Mouse (Mus musculus) midbrain, embryonic 10.5 days (tissue): ENCODE results near the gene Fcgrt. TPM values are rescaled to one million over a fixed set of nuclear protein-coding genes. Genes with fewer than 3 reads are reported as not detected.
"Not testable (repeated sequence)": the region's sequence is repeated elsewhere in the genome, so short reads cannot be mapped to it uniquely, and the experiment has no call there.

Experiments used
- DNase-seq: peaks from one replicate; pipeline ENCODE4 v3.0.0-alpha.2; 2017; ENCODE audit warnings: low spot score
- H3K27ac ChIP-seq: fragments of 300-500 bp; sonication (generic); replicated peaks from 2 replicates; pipeline ENCODE4 v1.5.1; 2016; ENCODE audit warnings: mild to moderate bottlenecking
- H3K27me3 ChIP-seq: fragments of 300-500 bp; sonication (generic); 2 replicates; pipeline ENCODE4 v1.6.1; 2016; ENCODE audit warnings: low read depth, mild to moderate bottlenecking; ENCODE audit not compliant: poor library complexity, severe bottlenecking
- H3K36me3 ChIP-seq: fragments of 300-500 bp; sonication (generic); 2 replicates; pipeline ENCODE4 v1.6.1; 2016; ENCODE audit warnings: mild to moderate bottlenecking, moderate library complexity
- H3K4me1 ChIP-seq: fragments of 300-500 bp; sonication (generic); 2 replicates; pipeline ENCODE4 v1.6.1; 2016
- H3K4me3 ChIP-seq: fragments of 300-500 bp; sonication (generic); 2 replicates; pipeline ENCODE4 v1.5.1; 2016; ENCODE audit warnings: mild to moderate bottlenecking, moderate library complexity
- H3K9me3 ChIP-seq: fragments of 300-500 bp; sonication (generic); replicated peaks from 2 replicates; pipeline ENCODE4 v1.6.1; 2016; ENCODE audit warnings: mild to moderate bottlenecking
- WGBS: fragments of 180-500 bp; shearing (Covaris S2); methylation state at CpG from one replicate; pipeline ENCODE4 v1.1.7; 2016; 5-methylcytosine and 5-hydroxymethylcytosine counted together
- polyA plus RNA-seq: library from polyadenylated mRNA; unstranded; fragments of >200 nt; fragmentation: Nextera tagmentation; extraction: Ambion mirVana; gene quantifications from 2 replicates; pipeline ENCODE4 v1.2.1, GENCODE M21; 2016

The Fcgrt gene
- polyA plus RNA-seq, 1 experiment from 2014 or later, result 12.0 TPM

DNA sequence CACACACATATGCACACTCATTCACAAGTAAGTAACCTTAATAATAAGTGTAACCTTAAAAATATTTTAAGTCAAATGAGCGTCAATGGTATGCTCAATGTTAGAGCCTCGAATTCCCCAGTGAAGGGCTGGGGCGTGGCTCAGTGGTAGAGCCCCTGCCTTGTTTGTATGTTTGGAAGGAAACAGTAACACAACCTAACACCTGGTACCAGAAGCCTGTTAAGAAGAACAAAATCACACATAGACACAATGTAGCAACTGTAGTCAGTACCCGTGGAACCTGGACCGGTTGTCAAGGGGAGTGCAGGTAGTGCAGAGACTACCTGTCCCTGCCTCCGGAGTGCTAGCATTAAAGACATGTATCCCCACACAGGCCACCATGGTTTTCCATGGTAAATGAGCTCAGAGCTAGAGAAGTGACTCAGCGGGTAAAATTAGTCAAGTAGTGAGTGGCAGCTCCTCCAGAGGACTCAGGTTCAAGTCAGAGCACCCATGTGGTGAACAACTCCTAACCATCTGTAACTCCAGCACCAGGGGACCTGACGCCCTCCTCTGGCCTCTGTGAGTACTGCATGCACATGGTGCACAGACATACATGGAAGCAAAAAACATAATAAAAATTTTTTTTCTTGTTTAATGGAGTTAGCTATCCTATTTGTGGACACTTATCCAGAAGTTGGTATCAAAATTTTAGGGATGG, 5.0 kb downstream of the Fcgrt start:
- 90% methylated on average over 8 of the region's 8 CpGs for WGBS
- Histone ChIP-seq H3K27ac (no peak overlapping the region), H3K9me3 (no peaks in the 10 kb centered on the region), H3K36me3 (no peaks in the 10 kb centered on the region), H3K4me1 (peaks cover 9% of the 10 kb centered on the region), H3K4me3 (no peak overlapping the region), H3K27me3 (no peaks in the 10 kb centered on the region)
- no peak for DNase-seq

DNA sequence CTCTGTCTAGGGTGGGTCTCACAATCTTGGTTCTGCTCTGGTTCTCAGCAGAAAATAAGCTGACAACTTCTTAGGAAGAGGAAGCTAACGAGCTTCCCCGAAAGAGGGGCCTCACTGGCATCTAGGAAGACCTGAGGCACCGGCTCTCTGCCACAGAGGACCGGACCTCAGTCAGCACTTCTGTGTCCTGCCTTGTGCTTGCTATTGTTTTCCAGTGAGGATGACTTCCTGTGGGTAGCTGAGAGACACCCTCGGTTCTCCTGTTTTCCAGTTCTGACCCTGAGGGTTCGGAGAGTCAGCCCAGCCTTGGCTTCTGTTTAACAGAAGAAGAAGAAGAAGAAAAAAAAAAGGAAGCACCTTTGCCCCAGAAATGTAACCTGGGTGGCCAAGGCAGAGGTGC, 6.2 kb downstream of the Fcgrt start:
- no peak for DNase-seq
- Histone ChIP-seq H3K27me3 (no peaks in the 10 kb centered on the region), H3K4me3 (no peak overlapping the region), H3K9me3 (no peaks in the 10 kb centered on the region), H3K4me1 (peaks cover 12% of the 10 kb centered on the region), H3K27ac (no peak overlapping the region), H3K36me3 (no peaks in the 10 kb centered on the region)
- 77% methylated on average over 6 of the region's 6 CpGs for WGBS

DNA sequence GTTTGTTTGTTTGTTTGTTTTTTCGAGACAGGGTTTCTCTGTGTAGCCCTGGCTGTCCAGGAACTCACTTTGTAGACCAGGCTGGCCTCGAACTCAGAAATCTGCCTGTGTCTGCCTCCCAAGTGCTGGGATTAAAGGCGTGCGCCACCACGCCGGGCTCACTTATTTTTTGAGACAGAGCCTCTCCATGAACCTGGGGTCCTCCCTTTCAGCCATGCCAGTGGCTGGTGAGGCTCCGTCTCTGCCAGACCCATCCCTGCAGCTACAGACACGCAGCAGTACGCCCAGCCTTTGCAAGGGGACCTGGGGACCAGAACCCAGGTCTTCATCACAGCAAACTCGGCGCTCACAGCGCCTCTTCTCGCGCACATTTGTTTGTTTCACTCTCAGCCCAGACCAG, 7.7 kb downstream of the Fcgrt start:
- not testable (repeated sequence) for DNase-seq, H3K36me3 ChIP-seq, H3K9me3 ChIP-seq, H3K27ac ChIP-seq, H3K27me3 ChIP-seq, H3K4me3 ChIP-seq
- 92% methylated on average over 14 of the region's 14 CpGs for WGBS
- peaks cover 27% of the 10 kb centered on the region for H3K4me1 ChIP-seq

DNA sequence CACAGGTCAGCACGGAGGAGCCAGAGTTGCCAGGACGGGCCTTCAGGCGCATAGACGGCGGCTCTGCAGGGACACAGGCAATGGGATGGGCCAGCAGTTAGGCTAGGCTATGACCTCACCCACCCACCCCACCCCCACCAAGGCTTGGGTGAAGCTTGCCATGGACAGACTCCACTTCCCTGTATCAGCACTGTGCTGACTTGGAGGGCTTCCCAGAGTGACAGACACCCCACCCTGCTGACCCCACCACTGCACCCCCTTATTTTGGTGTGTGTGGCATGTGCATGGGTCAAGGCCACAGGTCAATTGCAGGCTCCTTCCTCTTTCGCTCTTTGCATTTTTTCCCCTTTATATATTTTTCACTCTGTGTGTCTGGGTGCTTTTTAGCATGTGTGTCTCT, 8.3 kb downstream of the Fcgrt start:
- H3K4me1 ChIP-seq, result peaks cover 31% of the 10 kb centered on the region
- no peak for DNase-seq
- no peak overlapping the region for H3K4me3 ChIP-seq
- WGBS, result 83% methylated on average over 6 of the region's 6 CpGs
- no peak overlapping the region; the same call in 1 of the 2 replicates for H3K27ac ChIP-seq
- H3K36me3 ChIP-seq, result no peaks in the 10 kb centered on the region
- H3K9me3 ChIP-seq, result no peaks in the 10 kb centered on the region
- H3K27me3 ChIP-seq, result 0 out of 2 replicates have a peak, but pooled peaks cover 5% of the 10 kb centered on the region

DNA sequence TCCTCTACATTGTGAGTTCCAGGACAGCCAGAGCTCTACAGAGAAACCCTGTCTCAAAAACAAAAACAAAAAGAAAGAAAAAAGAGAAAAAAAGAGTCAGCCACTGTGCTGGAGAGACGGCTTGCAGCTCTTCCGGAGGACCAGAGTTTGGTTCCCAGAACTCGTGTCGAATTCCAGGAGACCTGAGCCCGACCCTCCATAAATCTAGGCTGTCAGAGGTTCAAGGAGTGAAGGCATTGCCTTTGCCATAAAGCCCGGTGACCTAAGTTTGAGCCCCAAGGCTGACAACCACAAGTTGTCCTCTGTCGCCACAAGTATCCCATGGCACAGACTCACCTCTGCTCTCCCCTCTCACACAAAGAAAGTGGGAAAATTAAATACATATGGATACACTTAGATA, 9.5 kb downstream of the Fcgrt start:
- Histone ChIP-seq H3K36me3 (no peaks in the 10 kb centered on the region), H3K4me3 (no peak overlapping the region), H3K27ac (no peak overlapping the region), H3K27me3 (0 out of 2 replicates have a peak, but pooled peaks cover 5% of the 10 kb centered on the region), H3K4me1 (peaks cover 31% of the 10 kb centered on the region), H3K9me3 (no peaks in the 10 kb centered on the region)
- 79% methylated on average over 7 of the region's 7 CpGs for WGBS
- DNase-seq, result no peak

DNA sequence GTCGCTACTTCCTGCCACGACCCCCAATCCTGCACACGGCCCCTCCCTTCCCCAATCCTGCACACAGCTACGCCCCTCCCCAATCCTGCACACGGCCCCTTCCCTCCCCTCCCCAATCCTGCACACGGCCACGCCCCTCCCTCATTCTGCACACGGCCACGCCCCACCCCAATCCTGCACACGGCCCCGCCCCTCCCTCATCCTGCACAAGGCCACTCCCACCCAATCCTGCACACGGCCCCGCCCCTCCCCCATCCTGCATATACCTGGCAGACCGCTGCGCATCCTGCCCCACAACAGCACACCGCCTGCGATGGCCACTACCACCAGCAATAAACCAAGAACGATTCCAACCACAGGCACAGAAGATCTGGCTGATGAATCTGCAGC, 10.1 kb downstream of the Fcgrt start:
- WGBS, result 40% methylated on average over 18 of the region's 18 CpGs
- Histone ChIP-seq H3K9me3 (no peaks in the 10 kb centered on the region), H3K27me3 (0 out of 2 replicates have a peak, but pooled peaks cover 5% of the 10 kb centered on the region), H3K4me1 (peaks cover 31% of the 10 kb centered on the region), H3K36me3 (peaks cover 2% of the 10 kb centered on the region), H3K4me3 (no peak overlapping the region), H3K27ac (peak overlapping the region; percentile 46; the same call in 1 of the 2 replicates)
- DNase-seq, result no peak

DNA sequence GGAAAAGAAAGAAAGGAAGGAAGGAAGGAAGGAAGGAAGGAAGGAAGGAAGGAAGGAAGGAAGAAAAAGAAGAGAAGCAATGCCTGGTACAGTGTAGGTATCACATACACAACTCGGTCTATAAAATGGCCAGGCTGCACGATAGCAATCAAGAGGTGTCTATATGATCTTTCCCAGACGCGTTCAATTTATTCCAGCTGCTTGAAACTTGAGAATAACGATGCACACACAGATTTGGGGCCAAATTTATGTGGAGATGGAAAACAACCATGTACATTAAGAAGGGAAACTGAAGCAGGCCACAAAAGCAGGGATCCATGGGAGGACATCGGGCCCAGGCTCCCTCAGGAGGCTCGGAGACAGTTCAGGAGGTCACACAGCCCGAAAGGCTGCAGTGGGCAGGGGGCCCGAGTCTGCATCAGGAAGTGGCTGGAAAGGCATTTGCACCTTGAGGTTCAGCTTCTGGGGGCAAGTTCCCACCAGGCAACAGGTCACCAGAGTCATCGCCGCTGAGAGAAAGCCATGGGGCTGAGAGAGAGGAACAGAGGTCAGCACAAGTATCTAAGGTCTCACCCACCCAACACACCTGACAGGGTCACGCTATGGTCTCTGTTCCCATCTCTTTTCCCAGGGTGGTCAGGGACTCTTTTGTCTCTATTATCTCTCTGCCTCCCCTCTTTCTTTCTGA, 10.7 kb downstream of the Fcgrt start:
- Histone ChIP-seq H3K4me1 (peaks cover 31% of the 10 kb centered on the region), H3K4me3 (peak overlapping the region; percentile 21; the same call in 1 of the 2 replicates), H3K9me3 (no peaks in the 10 kb centered on the region), H3K36me3 (peaks cover 8% of the 10 kb centered on the region), H3K27me3 (0 out of 2 replicates have a peak, but pooled peaks cover 5% of the 10 kb centered on the region), H3K27ac (peak overlapping the region; percentile 46; the same call in 1 of the 2 replicates)
- DNase-seq, result no peak
- WGBS, result 68% methylated on average over 12 of the region's 12 CpGs

DNA sequence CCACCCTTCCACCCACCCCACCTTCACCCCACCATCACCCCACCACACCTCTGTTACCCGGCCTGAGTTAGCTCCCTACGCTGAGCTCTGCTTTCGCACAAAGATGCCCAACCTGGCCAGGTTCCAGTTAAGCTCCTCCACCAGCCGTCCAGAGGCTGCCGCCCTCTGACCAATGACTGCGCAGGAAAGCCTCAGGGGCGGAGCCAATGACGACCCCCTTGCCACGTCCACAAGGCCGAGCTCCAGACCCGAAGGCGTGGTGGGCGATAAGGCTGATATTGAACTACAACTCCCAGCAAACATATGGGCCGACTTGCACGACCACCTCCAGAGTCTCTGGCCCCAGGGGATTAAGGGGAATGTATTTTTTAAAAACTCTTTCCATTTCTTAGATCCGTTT, 11.6 kb downstream of the Fcgrt start, which contains the start of gene Rcn3:
Gene Rcn3 (minus strand): TSS at position 174 of the 400 bp plus-strand sequence.
- peak; percentile 94 for DNase-seq
- H3K4me3 ChIP-seq, result peak within 1 kb of the TSS; percentile 64
- no peaks in the 10 kb centered on the region for H3K9me3 ChIP-seq
- WGBS, result 0% methylated on average over 16 of the region's 16 CpGs
- H3K36me3 ChIP-seq, result peaks cover 17% of the 10 kb centered on the region
- H3K4me1 ChIP-seq, result peaks cover 31% of the 10 kb centered on the region
- H3K27me3 ChIP-seq, result 0 out of 2 replicates have a peak, but pooled peaks cover 5% of the 10 kb centered on the region
- H3K27ac ChIP-seq, result peak within 1 kb of the TSS; percentile 83

DNA sequence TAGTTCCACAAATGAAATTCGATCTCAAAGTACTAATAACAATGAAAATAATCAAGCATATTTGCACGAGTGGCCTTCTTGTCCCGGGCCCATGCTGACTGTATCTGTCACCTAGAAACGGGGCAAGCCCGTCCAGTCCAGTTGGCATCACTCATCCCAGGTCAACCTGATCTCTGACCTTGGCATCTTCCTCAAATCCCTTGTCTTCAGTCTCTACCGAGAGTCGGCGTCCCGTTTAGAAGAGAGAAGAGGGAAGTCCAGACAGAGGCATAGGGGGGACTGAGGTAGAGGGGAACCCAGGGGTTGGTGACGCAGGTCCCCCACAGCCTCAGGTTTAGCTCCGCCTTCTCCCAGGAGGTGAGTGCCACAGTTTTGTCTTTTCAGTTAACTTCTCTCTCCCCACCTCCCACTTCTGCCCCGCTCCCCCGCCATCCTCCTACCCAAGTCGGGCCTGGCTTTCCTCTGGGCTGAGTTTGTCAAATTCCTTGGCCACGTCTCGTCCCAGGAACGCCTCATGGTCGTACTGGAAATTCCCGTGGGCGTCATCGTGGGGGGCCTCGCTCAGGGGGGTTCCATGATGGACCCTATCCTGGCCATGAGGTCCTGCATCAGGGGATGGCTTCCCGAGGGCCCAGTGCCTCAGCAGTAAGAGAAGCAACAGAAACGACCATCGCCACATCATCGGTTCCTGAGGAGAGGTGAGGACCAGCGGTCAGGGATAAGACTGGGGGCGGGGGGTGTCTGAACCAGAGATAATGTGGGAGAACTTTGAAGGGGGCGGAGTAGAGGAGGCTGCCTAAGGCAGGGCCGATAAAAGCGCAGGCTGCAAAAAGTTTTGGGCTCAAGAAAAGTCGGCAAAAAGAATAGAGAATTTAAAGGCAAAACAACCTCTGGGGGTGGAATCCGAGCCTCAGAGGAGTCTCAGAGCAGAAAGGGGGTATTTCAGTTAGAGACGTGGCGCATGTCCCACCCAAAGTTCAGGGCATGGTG, 12.4 kb downstream of the Fcgrt start:
- peaks cover 31% of the 10 kb centered on the region for H3K4me1 ChIP-seq
- H3K9me3 ChIP-seq, result no peaks in the 10 kb centered on the region
- peak overlapping the region; percentile 83 for H3K27ac ChIP-seq
- 17% methylated on average over 35 of the region's 35 CpGs for WGBS
- 0 out of 2 replicates have a peak, but pooled peaks cover 5% of the 10 kb centered on the region for H3K27me3 ChIP-seq
- H3K4me3 ChIP-seq, result peak overlapping the region; percentile 64
- peaks cover 25% of the 10 kb centered on the region for H3K36me3 ChIP-seq
- DNase-seq, result no peak

DNA sequence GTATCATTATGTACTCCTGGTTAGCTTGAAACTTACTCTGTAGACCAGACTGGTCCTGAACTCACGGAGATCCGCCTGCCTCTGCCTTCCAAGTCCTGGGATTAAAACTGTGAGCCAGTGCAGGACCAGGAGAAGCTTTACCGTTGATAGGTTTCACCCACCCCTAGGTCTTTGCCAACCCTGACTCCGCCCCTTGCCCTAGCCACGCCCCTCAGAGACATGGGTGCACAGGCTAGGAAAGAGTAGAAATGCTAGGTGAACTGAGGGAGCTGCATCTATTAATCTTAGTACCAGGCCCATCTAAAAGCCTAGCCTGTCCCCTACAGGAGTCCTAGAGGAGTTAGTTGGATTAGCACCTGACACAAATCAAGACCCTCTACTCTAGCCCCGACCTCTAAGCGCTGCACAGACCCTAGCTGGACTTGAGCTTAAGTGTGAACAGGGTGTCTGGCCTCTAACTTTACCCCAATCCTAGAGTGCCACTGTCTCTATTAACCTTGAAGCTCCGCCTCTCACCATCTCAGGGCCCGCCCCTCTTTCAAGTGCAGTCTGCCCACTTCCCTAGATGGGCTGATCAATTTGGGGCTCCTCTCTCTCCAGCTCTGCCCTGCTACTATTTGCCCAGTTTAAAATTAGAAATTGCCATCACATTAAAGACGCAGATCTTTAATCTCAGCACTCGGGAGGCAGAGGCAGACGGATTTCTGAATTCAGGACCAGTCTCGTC, 13.2 kb downstream of the Fcgrt start:
- H3K9me3 ChIP-seq, result no peaks in the 10 kb centered on the region
- 0 out of 2 replicates have a peak, but pooled peaks cover 5% of the 10 kb centered on the region for H3K27me3 ChIP-seq
- H3K4me3 ChIP-seq, result peak overlapping the region; percentile 64; the same call in 1 of the 2 replicates
- no peak overlapping the region for H3K27ac ChIP-seq
- peaks cover 31% of the 10 kb centered on the region for H3K4me1 ChIP-seq
- no peak for DNase-seq
- H3K36me3 ChIP-seq, result peaks cover 33% of the 10 kb centered on the region
- WGBS, result 82% methylated on average over 13 of the region's 13 CpGs

DNA sequence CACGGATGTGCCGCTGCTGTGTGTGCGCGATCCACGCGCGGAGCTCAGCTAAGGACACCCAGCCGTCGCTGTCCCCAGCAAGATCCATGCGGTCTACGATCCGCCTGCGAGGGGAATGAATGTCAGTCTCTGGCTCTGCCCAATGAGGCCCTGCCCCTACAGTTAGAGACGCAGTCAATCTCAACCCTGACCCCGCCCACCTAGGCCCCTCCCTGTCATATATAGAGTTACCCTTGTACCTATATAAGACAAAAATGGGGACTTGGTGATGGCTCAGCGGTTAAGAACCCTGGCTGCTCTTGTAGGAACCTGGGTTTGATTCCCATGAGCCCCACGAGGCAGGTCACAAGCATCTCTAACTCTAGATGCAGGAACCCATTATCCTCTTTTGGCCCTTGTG, 15.1 kb downstream of the Fcgrt start:
- WGBS, result 94% methylated on average over 17 of the region's 17 CpGs
- Histone ChIP-seq H3K27ac (no peak overlapping the region), H3K4me1 (peaks cover 28% of the 10 kb centered on the region), H3K4me3 (no peak overlapping the region), H3K27me3 (0 out of 2 replicates have a peak, but pooled peaks cover 5% of the 10 kb centered on the region), H3K9me3 (no peaks in the 10 kb centered on the region), H3K36me3 (peaks cover 45% of the 10 kb centered on the region)
- DNase-seq, result no peak
